Mouse (Mus musculus) ES-Bruce4 (cell line): ENCODE data around the gene Mndal. TPM values are rescaled to one million over a fixed set of nuclear protein-coding genes. Genes with fewer than 3 reads are reported as not detected.
"Not testable (repeated sequence)": the region's sequence is repeated elsewhere in the genome, so short reads cannot be mapped to it uniquely, and the experiment has no call there.

Source experiments
- H3K27ac ChIP-seq: 2 replicates; pipeline ENCODE4 v1.5.1; 2012; ENCODE audit warnings: low read length, inconsistent platforms; ENCODE audit not compliant: insufficient read depth
- H3K27me3 ChIP-seq: 2 replicates; pipeline ENCODE4 v1.6.1; 2012; ENCODE audit warnings: mild to moderate bottlenecking, low read length, inconsistent platforms; ENCODE audit not compliant: control insufficient read depth, poor library complexity, insufficient read depth, severe bottlenecking
- H3K36me3 ChIP-seq: 2 replicates; pipeline ENCODE4 v1.6.1; 2012; ENCODE audit warnings: inconsistent platforms, mild to moderate bottlenecking, low read length, moderate library complexity; ENCODE audit not compliant: control insufficient read depth, poor library complexity, insufficient read depth, severe bottlenecking
- H3K4me1 ChIP-seq: one replicate; pipeline ENCODE4 v1.8.1; 2011; ENCODE audit warnings: low read length; ENCODE audit not compliant: control insufficient read depth, insufficient read depth
- H3K4me3 ChIP-seq: 2 replicates; pipeline ENCODE4 v1.5.1; 2011; ENCODE audit warnings: low read depth, mild to moderate bottlenecking, low read length
- H3K9ac ChIP-seq: 2 replicates; pipeline ENCODE4 v1.6.1; 2012; ENCODE audit warnings: low read depth, mild to moderate bottlenecking, inconsistent platforms; ENCODE audit not compliant: poor library complexity, severe bottlenecking
- H3K9me3 ChIP-seq: replicated peaks from 2 replicates; pipeline ENCODE4 v1.6.1; 2012; ENCODE audit warnings: mild to moderate bottlenecking, low read length, inconsistent platforms; ENCODE audit not compliant: control insufficient read depth, poor library complexity, insufficient read depth, severe bottlenecking
- polyA plus RNA-seq: library from polyadenylated mRNA; stranded (reverse); fragments of >200 nt; gene quantifications from 2 replicates; pipeline ENCODE4 v1.2.4, GENCODE M21; 2011; ENCODE audit warnings: low read depth; ENCODE audit not compliant: missing spikeins, insufficient read depth, insufficient read length

The Mndal gene
- polyA plus RNA-seq, 1 experiment: not detected

GRCm38 (mm10) chr1:173802689-173803281, 139.5 kb downstream of the Mndal start:
- not testable (repeated sequence) for H3K27ac ChIP-seq, H3K9me3 ChIP-seq, H3K4me3 ChIP-seq, H3K27me3 ChIP-seq, H3K36me3 ChIP-seq, H3K4me1 ChIP-seq, H3K9ac ChIP-seq

GRCm38 (mm10) chr1:173802207-173802606, 140.1 kb downstream of the Mndal start:
- not testable (repeated sequence) for H3K9me3 ChIP-seq, H3K9ac ChIP-seq, H3K36me3 ChIP-seq, H3K4me1 ChIP-seq, H3K27ac ChIP-seq, H3K27me3 ChIP-seq, H3K4me3 ChIP-seq

- not testable (repeated sequence) for H3K27ac ChIP-seq, H3K4me1 ChIP-seq, H3K27me3 ChIP-seq, H3K9me3 ChIP-seq, H3K9ac ChIP-seq, H3K4me3 ChIP-seq, H3K36me3 ChIP-seq
Measured at GRCm38 (mm10) chr1:173801791-173802190, 140.5 kb downstream of the Mndal start.

Other genes starting within 250 kb of the Mndal start
- not detected in 2 replicates for gene Ifi207, start 200.7 kb downstream of the Mndal start, polyA plus RNA-seq
- 0.33 TPM in 1 of 2 replicates, not detected in the other for gene Ifi204, start 175.5 kb downstream of the Mndal start, polyA plus RNA-seq
- gene Ifi211, start 29.4 kb downstream of the Mndal start, polyA plus RNA-seq: not detected in 2 replicates
- gene Ifi203, start 181 bp upstream of the Mndal start, polyA plus RNA-seq: 0.24 TPM in 1 of 2 replicates, not detected in the other
- not detected in 2 replicates for gene Ifi202b, start 40.3 kb upstream of the Mndal start, polyA plus RNA-seq
- gene Ifi205, start 89.3 kb upstream of the Mndal start, polyA plus RNA-seq: not detected in 2 replicates
- not detected in 2 replicates for gene Olfr433, start 98.2 kb upstream of the Mndal start, polyA plus RNA-seq
- gene Olfr432, start 106.7 kb upstream of the Mndal start, polyA plus RNA-seq: not detected in 2 replicates
- gene Olfr430, start 124.1 kb upstream of the Mndal start, polyA plus RNA-seq: not detected in 2 replicates
- gene Olfr429, start 141.8 kb upstream of the Mndal start, polyA plus RNA-seq: not detected in 2 replicates
- gene Olfr427, start 154.4 kb upstream of the Mndal start, polyA plus RNA-seq: not detected in 2 replicates
- gene Olfr231, start 178.7 kb upstream of the Mndal start, polyA plus RNA-seq: not detected in 2 replicates
- not detected in 2 replicates for gene Olfr424, start 189.0 kb upstream of the Mndal start, polyA plus RNA-seq
- not detected in 2 replicates for gene Olfr420, start 213.1 kb upstream of the Mndal start, polyA plus RNA-seq
- 0.91 and 0.94 TPM in 2 replicates for gene Spta1, start 230.3 kb upstream of the Mndal start, polyA plus RNA-seq